Mouse (Mus musculus) gastrocnemius, postnatal 4 days (tissue): Measurements from ENCODE around the gene Polr1c. TPM values are rescaled to one million over a fixed set of nuclear protein-coding genes. Genes with fewer than 3 reads are reported as not detected.

Source experiments
- DNase-seq, 2 experiments: peaks; one replicate each; pipeline ENCODE4 v3.0.0; 2021 to 2022; ENCODE audit warnings: low spot score in 2 of 2, mixed read lengths in 2 of 2
- total RNA-seq, 2 experiments: library from RNA; stranded (reverse); gene quantifications; 2 replicates each; pipeline ENCODE4 v1.2.3; 2021

Gene Polr1c
- total RNA-seq, 2 experiments from 2014 or later: 35.1 to 35.6 TPM

- DNase-seq: no peak
Measured at GRCm38 (mm10) chr17:46266986-46267385, 19.1 kb upstream of the Polr1c start.

- DNase-seq: peak; percentile 72 to 80
Measured at GRCm38 (mm10) chr17:46265918-46266618, 18.2 kb upstream of the Polr1c start.

GRCm38 (mm10) chr17:46265502-46265901 is 17.6 kb upstream of the Polr1c start:
- DNase-seq: no peak

- no peak for DNase-seq
Measured at GRCm38 (mm10) chr17:46262201-46262694, 14.4 kb upstream of the Polr1c start.

- no peak for DNase-seq
Measured at GRCm38 (mm10) chr17:46259675-46260074, 11.8 kb upstream of the Polr1c start.

- no peak for DNase-seq
Measured at GRCm38 (mm10) chr17:46258279-46259053, 10.6 kb upstream of the Polr1c start.

- DNase-seq: no peak
Measured at GRCm38 (mm10) chr17:46255147-46255546, 7.3 kb upstream of the Polr1c start.

GRCm38 (mm10) chr17:46254106-46254505 is 6.3 kb upstream of the Polr1c start:
- DNase-seq: peak; percentile 42 to 43

GRCm38 (mm10) chr17:46253452-46254084 is 5.7 kb upstream of the Polr1c start, which contains the start of gene Lrrc73:
Gene Lrrc73, plus strand, starts transcription at chr17:46253531.
- peak; percentile 85 to 91 for DNase-seq

- DNase-seq: no peak
Measured at GRCm38 (mm10) chr17:46252571-46253451, 5.0 kb upstream of the Polr1c start.

GRCm38 (mm10) chr17:46251174-46251573 is 3.3 kb upstream of the Polr1c start:
- no peak for DNase-seq

GRCm38 (mm10) chr17:46248189-46248522 is 302 bp upstream of the Polr1c start:
- DNase-seq: no peak

- DNase-seq: no peak
Measured at GRCm38 (mm10) chr17:46244579-46244978, 3.3 kb downstream of the Polr1c start.

GRCm38 (mm10) chr17:46243624-46244023 is 4.2 kb downstream of the Polr1c start:
- no peak for DNase-seq

- no peak for DNase-seq
Measured at GRCm38 (mm10) chr17:46242993-46243392, 4.9 kb downstream of the Polr1c start.

- no peak for DNase-seq
Measured at GRCm38 (mm10) chr17:46242274-46242673, 5.6 kb downstream of the Polr1c start.

GRCm38 (mm10) chr17:46241471-46241870 is 6.4 kb downstream of the Polr1c start:
- DNase-seq: no peak

- no peak for DNase-seq
Measured at GRCm38 (mm10) chr17:46239516-46240114, 8.2 kb downstream of the Polr1c start.

- DNase-seq: no peak
Measured at GRCm38 (mm10) chr17:46237480-46237879, 10.4 kb downstream of the Polr1c start.

- no peak for DNase-seq
Measured at GRCm38 (mm10) chr17:46237079-46237478, 10.8 kb downstream of the Polr1c start.
